8 mouse cellular contexts compared by ENCODE assay signal in the genomic region with DNA sequence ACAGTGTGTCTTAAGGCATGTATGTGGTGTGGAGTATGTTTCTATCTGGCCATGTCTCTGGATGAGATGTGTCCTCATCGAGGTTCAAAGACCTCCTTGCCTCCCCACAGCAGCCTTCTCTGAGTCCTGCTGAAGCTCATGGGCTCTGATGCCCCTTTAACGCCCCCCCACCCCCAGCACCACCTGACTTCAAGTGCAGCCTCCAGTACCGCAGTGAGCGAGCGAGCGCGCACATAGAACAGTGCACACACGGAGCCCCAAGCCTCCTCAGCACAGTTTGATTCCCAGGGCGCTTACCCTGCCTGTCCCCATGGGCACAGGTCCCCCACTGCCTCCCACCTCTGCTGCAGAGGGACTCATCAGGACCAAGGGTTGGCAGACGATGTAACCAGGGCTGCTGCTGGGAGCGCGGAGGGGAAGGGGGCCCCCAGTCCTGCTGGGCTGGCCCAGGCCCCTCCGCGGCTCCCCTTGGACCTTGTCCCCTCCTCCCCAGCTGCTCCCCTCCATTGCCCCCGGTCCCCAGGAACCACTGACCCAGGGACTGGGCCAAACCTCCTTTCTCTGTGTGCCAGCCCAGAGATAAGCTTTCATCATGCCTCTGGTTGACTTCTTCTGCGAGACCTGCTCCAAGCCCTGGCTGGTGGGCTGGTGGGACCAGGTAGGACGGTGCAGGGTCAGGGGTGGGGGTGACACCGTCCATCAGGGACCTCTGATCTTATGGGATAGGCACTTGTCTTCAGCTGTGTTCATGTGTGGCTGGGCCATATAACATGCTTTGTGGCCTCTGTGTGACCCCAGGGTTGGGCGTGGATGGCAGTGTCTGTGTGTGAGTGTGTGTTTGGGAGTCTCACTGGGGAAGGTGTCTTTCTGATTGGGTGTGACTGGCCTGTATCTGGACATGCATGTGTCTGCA. TPM values are rescaled to one million over a fixed set of nuclear protein-coding genes. Genes with fewer than 3 reads are reported as not detected.
DNase-seq lines count a peak whose midpoint lies in the region; ATAC-seq and TF ChIP-seq lines count a peak whose summit lies in the region.

No protein-coding gene starts in this region.

- 54% methylated on average over 19 of the region's 19 CpGs for WGBS in heart, embryonic 11.5 days (ENCODE audit: insufficient replicate concordance)
- 45% methylated on average over 19 of the region's 19 CpGs for WGBS in limb, embryonic 10.5 days

- H3K27me3 ChIP-seq in heart, embryonic 11.5 days (ENCODE audit: control insufficient read depth, insufficient read depth, low read length), result no peaks in the 10 kb centered on the region
- no peaks in the 10 kb centered on the region for H3K27me3 ChIP-seq in limb, embryonic 10.5 days (ENCODE audit: low read depth, poor library complexity, severe bottlenecking)

- no peak overlapping the region for H3K9ac ChIP-seq in heart, embryonic 11.5 days (ENCODE audit: low read depth, low read length)

- H3K4me2 ChIP-seq in heart, embryonic 11.5 days, result peak overlapping the region; percentile 50

- no peak for TF ChIP-seq CTCF in gastrocnemius, adult 2 months (IDR thresholded peaks at IDR 0.05)

- H3K27ac ChIP-seq in heart, embryonic 11.5 days (ENCODE audit: low read depth, low read length), result no peak overlapping the region
- H3K27ac ChIP-seq in limb, embryonic 10.5 days, result peak overlapping the region; percentile 68
- no peak overlapping the region for H3K27ac ChIP-seq in gastrocnemius, adult 2 months

- DNase-seq in heart, adult 11 months, result no peak
- peak; percentile 43 to 52 for DNase-seq in frontal cortex, postnatal 14 days (ENCODE audit: low spot score in 2 of 2)
- no peak for DNase-seq in limb, embryonic 10.5 days (ENCODE audit: low spot score)
- DNase-seq in right cerebral cortex, postnatal 36 days (ENCODE audit: low spot score in 2 of 2), result peak; percentile 52 to 60
- no peak for DNase-seq in adrenal gland, adult (ENCODE audit: inconsistent age in 2 of 2, low spot score in 1 of 2)
- DNase-seq in gastrocnemius, adult 2 months, result no peak

- peaks cover 3% of the 10 kb centered on the region; the same call in 1 of the 2 replicates for H3K36me3 ChIP-seq in heart, embryonic 11.5 days (ENCODE audit: control insufficient read depth, insufficient read depth, low read length)
- H3K36me3 ChIP-seq in limb, embryonic 10.5 days, result 0 out of 2 replicates have a peak, but pooled peaks cover 2% of the 10 kb centered on the region

- intact Hi-C loops in gastrocnemius, adult 2 months (cut with DNase I), result no loop called here

- ATAC-seq in heart, embryonic 11.5 days (replicated peaks; ENCODE audit: insufficient number of reproducible peaks, low FRiP score, low TSS enrichment), result no peak
- peak; percentile 67; the same call in 1 of the 2 replicates for ATAC-seq in cerebellum, adult (ENCODE audit: insufficient number of reproducible peaks, low FRiP score, low TSS enrichment)

- no peaks in the 10 kb centered on the region for H3K9me3 ChIP-seq in heart, embryonic 11.5 days (replicated peaks; ENCODE audit: control insufficient read depth, low read length)
- H3K9me3 ChIP-seq in limb, embryonic 10.5 days (replicated peaks), result no peaks in the 10 kb centered on the region

- no peaks in the 10 kb centered on the region for H3K4me1 ChIP-seq in heart, embryonic 11.5 days (ENCODE audit: control insufficient read depth, insufficient read depth, low read length)
- H3K4me1 ChIP-seq in limb, embryonic 10.5 days, result peaks cover 31% of the 10 kb centered on the region

- peak overlapping the region; percentile 27 for H3K4me3 ChIP-seq in heart, embryonic 11.5 days (ENCODE audit: low read depth, low read length)
- H3K4me3 ChIP-seq in limb, embryonic 10.5 days, result peak overlapping the region; percentile 37
- no peak overlapping the region for H3K4me3 ChIP-seq in gastrocnemius, adult 2 months

RNA-seq across cellular contexts. Expression of gene Pde4a, which starts 31.3 kb away (rescaled TPM):
- 7.6 and 8.3 TPM in 2 replicates for polyA plus RNA-seq in heart, embryonic 11.5 days (2014; fragmentation: Nextera tagmentation; extraction: Ambion mirVana)
- polyA plus RNA-seq in limb, embryonic 10.5 days (2016; fragmentation: Nextera tagmentation; extraction: Ambion mirVana), result 3.6 and 4.5 TPM in 2 replicates
- total RNA-seq in gastrocnemius, adult 2 months (2021), result 10 to 100 TPM; 39.0 to 66.8 TPM

RNA-seq across cellular contexts. Expression of gene Keap1, which starts 42.4 kb away (rescaled TPM):
- 22.3 and 35.7 TPM in 2 replicates for polyA plus RNA-seq in heart, embryonic 11.5 days (2014; fragmentation: Nextera tagmentation; extraction: Ambion mirVana)
- polyA plus RNA-seq in limb, embryonic 10.5 days (2016; fragmentation: Nextera tagmentation; extraction: Ambion mirVana), result 50.4 and 61.7 TPM in 2 replicates
- total RNA-seq in gastrocnemius, adult 2 months (2021), result 10 to 100 TPM; 51.3 to 62.3 TPM

RNA-seq across cellular contexts. Expression of gene Cdc37, which starts 47.0 kb away (rescaled TPM):
- polyA plus RNA-seq in heart, embryonic 11.5 days (2014; fragmentation: Nextera tagmentation; extraction: Ambion mirVana), result 254 and 266 TPM in 2 replicates
- polyA plus RNA-seq in limb, embryonic 10.5 days (2016; fragmentation: Nextera tagmentation; extraction: Ambion mirVana), result 434 and 487 TPM in 2 replicates
- 100 to 1,000 TPM; 116 to 139 TPM for total RNA-seq in gastrocnemius, adult 2 months (2021)

RNA-seq across cellular contexts. Expression of gene S1pr5, which starts 51.5 kb away (rescaled TPM):
- polyA plus RNA-seq in heart, embryonic 11.5 days (2014; fragmentation: Nextera tagmentation; extraction: Ambion mirVana), result 0.11 and 0.31 TPM in 2 replicates
- polyA plus RNA-seq in limb, embryonic 10.5 days (2016; fragmentation: Nextera tagmentation; extraction: Ambion mirVana), result 0.15 and 0.33 TPM in 2 replicates
- total RNA-seq in gastrocnemius, adult 2 months (2021), result under 1 TPM; 0.15 to 0.33 TPM

Comparison
In these comparisons a context has a peak if more than half of its experiments do, and no peak if none do; other contexts are left out.
1. DNase-seq: peak in frontal cortex, postnatal 14 days (2 of 2) and right cerebral cortex, postnatal 36 days (2 of 2); none in heart, adult 11 months (single experiment), limb, embryonic 10.5 days (single experiment), adrenal gland, adult (0 of 2) and gastrocnemius, adult 2 months (single experiment).